Mouse (Mus musculus): ENCODE results near the gene Olfr62. TPM values are rescaled to one million over a fixed set of nuclear protein-coding genes. Genes with fewer than 3 reads are reported as not detected.

The Olfr62 gene
- not detected in 2 replicates for polyA plus RNA-seq (2015; fragmentation: Nextera tagmentation; extraction: Ambion mirVana)

DNA sequence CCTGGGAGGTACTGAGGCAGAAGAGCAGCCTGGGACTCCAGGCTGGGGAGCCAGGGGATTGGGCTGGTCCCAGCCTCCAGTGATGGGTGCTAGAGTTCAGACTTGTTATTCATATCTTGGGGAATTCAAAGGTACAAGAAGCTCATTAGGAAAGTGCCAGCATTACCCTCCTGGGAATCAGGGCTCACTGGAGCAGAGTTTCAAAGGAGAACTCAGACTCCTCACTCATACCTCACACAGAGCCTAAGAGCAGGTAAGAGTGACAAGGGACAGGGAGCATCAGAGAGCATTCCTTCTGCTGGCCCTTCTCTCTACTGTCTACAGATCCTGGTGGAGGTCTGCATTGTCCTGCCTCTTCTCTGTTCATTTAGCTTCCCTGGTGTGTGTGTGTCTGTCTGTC is at the start of gene Olfr62:
Olfr62 (plus strand) TSS at position 301 of the 400 bp plus-strand sequence.
- no peaks in the 10 kb centered on the region for H3K27me3 ChIP-seq
- no peak for ATAC-seq (ENCODE audit: low read depth)
- H3K9ac ChIP-seq = no peak within 1 kb of the TSS
- H3K4me1 ChIP-seq (replicated peaks) = no peaks in the 10 kb centered on the region
- no peaks in the 10 kb centered on the region for H3K9me3 ChIP-seq
- no peak within 1 kb of the TSS for H3K4me3 ChIP-seq
- no peak within 1 kb of the TSS for H3K4me2 ChIP-seq
- H3K27ac ChIP-seq (replicated peaks) = no peak within 1 kb of the TSS
- H3K36me3 ChIP-seq = no peaks in the 10 kb centered on the region

GRCm38 (mm10) chr4:118609836-118610235 is 48.9 kb upstream of the Olfr62 start:
- H3K4me1 ChIP-seq (replicated peaks) = no peaks in the 10 kb centered on the region
- no peak for ATAC-seq (ENCODE audit: low read depth)
- 79% methylated on average over 3 of the region's 3 CpGs for WGBS
- peaks cover 6% of the 10 kb centered on the region; the same call in 1 of the 2 replicates for H3K27me3 ChIP-seq
- H3K4me2 ChIP-seq = no peak overlapping the region
- no peaks in the 10 kb centered on the region for H3K36me3 ChIP-seq
- H3K27ac ChIP-seq (replicated peaks) = no peak overlapping the region
- H3K4me3 ChIP-seq = no peak overlapping the region
- H3K9ac ChIP-seq = no peak overlapping the region
- H3K9me3 ChIP-seq = no peaks in the 10 kb centered on the region

DNA sequence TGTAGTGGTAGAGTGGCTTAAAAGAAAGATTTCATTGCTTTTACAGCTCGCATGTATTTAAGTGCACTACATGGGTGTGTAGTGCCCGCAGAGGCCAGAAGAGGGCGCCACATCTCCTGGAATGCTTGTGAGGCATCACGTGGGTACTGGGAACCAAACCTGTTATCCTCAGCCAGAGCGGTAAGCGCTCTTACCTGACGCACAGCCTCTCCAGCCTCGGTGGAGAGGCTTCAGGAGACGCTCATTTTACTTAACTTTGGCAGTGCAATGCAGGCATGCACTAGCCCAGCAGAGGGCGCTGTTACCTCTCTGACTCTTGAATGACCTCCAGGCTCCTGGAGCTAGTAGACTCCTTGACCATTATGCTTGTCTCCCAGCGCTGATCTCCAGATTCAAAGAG is 46.1 kb upstream of the Olfr62 start:
- no peak overlapping the region for H3K27ac ChIP-seq (replicated peaks)
- H3K9ac ChIP-seq = no peak overlapping the region
- H3K4me1 ChIP-seq (replicated peaks) = no peaks in the 10 kb centered on the region
- H3K4me3 ChIP-seq = no peak overlapping the region
- H3K27me3 ChIP-seq = peaks cover 10% of the 10 kb centered on the region; the same call in 1 of the 2 replicates
- H3K36me3 ChIP-seq = no peaks in the 10 kb centered on the region
- 25% methylated on average over 11 of the region's 11 CpGs for whole genome bisulfite sequencing
- ATAC-seq (ENCODE audit: low read depth) = no peak
- no peak overlapping the region for H3K4me2 ChIP-seq
- H3K9me3 ChIP-seq = peaks cover 4% of the 10 kb centered on the region; the same call in 1 of the 2 replicates

GRCm38 (mm10) chr4:118615412-118615811 is 43.3 kb upstream of the Olfr62 start:
- Histone ChIP-seq H3K4me1 (replicated peaks) (no peaks in the 10 kb centered on the region), H3K4me3 (no peak overlapping the region), H3K27me3 (0 out of 2 replicates have a peak, but pooled peaks cover 4% of the 10 kb centered on the region), H3K9me3 (peaks cover 8% of the 10 kb centered on the region; the same call in 1 of the 2 replicates), H3K9ac (no peak overlapping the region), H3K27ac (replicated peaks) (no peak overlapping the region), H3K36me3 (no peaks in the 10 kb centered on the region; the same call in 1 of the 2 replicates), H3K4me2 (no peak overlapping the region)
- WGBS = 78% methylated on average over 11 of the region's 11 CpGs
- no peak for ATAC-seq (ENCODE audit: low read depth)

DNA sequence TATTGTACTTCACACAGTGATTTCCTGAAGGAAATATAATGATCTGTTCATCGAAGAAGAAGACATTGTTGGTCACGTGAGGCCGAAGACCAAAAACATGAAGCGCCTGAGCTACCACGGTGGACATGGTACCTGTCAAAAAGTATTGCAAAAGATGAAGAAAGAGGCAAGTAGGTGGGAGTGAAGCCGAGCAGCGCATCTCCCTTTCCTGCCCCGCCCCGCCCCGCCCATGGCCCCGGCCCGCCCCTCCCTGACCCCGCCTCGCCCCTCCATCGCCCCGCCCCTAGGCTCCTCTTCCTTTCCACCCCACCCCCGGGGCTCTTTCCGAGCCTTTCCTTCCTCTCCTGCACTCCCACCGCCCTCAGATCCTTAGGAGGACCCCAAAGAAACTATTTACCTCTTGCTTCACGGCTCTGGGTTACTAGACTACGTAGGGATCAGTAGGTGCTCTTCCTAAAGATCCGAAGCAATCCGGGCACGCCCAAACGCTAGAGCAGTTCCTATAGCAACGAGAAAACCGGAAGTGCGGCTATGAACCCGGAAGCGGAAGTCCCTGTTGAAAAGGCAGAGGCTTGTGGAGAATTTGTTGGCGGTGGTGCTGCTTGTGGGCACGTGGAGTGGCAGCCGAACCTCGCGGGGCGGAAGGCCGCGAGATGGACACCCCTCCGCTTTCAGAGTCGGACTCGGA is 38.3 kb upstream of the Olfr62 start, which contains the start of the genes Cfap57 and Ebna1bp2:
Cfap57 (minus strand) TSS at position 499 of the 688 bp plus-strand sequence.
Ebna1bp2 (plus strand) TSS at position 521 of the 688 bp plus-strand sequence.
- Histone ChIP-seq H3K9me3 (peaks cover 8% of the 10 kb centered on the region; the same call in 1 of the 2 replicates), H3K27me3 (0 out of 2 replicates have a peak, but pooled peaks cover 4% of the 10 kb centered on the region), H3K4me3 (peak within 1 kb of the TSS; percentile 86), H3K9ac (peak within 1 kb of the TSS; percentile 83), H3K36me3 (peaks cover 28% of the 10 kb centered on the region), H3K27ac (replicated peaks) (no peak within 1 kb of the TSS), H3K4me2 (peak within 1 kb of the TSS; percentile 99), H3K4me1 (replicated peaks) (peaks cover 12% of the 10 kb centered on the region)
- peak; percentile 94 for ATAC-seq (ENCODE audit: low read depth)
- under 1% methylated on average over 40 of the region's 41 CpGs for WGBS

DNA sequence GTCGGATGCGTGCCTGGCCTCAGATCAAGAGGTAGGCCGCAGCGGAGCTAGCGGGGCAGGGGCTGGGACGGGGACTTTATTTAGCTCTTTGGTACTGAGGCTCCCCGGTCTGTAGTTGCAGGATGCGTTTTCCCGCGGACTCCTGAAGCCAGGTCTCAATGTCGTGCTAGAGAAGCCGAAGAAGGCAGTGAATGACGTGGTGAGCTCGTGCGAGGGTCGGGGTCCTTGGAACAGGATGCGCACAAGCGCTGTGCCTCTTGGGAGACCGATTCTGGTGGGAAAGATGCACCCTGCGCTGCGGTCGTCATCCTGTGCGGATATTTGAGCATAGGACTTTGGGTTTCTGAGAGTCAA is 37.8 kb upstream of the Olfr62 start:
- peak; percentile 63 for ATAC-seq (ENCODE audit: low read depth)
- peak overlapping the region; percentile 83 for H3K9ac ChIP-seq

DNA sequence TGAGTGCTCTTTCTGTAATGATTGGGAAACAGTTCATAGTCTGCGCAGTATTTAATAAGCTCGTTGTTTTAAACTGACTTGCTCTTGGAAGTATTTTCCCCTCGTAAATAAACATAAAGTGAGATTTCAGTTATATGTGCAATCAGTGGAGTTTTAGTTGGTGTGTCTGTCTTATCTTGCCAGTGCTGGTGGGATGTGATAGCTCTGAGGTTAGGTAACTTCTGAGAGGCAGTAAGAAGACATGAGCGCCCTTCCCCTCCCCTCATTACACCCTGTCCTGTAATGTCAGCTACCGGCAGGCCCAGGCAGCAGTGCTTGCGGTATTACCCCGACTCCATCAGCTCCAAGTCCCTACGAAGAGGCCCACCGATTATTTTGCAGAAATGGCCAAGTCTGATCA is 37.0 kb upstream of the Olfr62 start:
- H3K4me1 ChIP-seq (replicated peaks) = peaks cover 12% of the 10 kb centered on the region
- peak overlapping the region; percentile 99 for H3K4me2 ChIP-seq
- no peaks in the 10 kb centered on the region for H3K27me3 ChIP-seq
- WGBS = 87% methylated on average over 9 of the region's 9 CpGs
- H3K27ac ChIP-seq (replicated peaks) = no peak overlapping the region
- peak overlapping the region; percentile 83 for H3K9ac ChIP-seq
- H3K9me3 ChIP-seq = peaks cover 8% of the 10 kb centered on the region; the same call in 1 of the 2 replicates
- peaks cover 41% of the 10 kb centered on the region for H3K36me3 ChIP-seq
- peak overlapping the region; percentile 86 for H3K4me3 ChIP-seq
- ATAC-seq (ENCODE audit: low read depth) = no peak

More for the DNA sequence above, 37.8 kb upstream of the Olfr62 start:
- Histone ChIP-seq H3K4me1 (replicated peaks) (peaks cover 12% of the 10 kb centered on the region), H3K9me3 (peaks cover 8% of the 10 kb centered on the region; the same call in 1 of the 2 replicates), H3K27me3 (0 out of 2 replicates have a peak, but pooled peaks cover 4% of the 10 kb centered on the region), H3K4me2 (peak overlapping the region; percentile 99), H3K27ac (replicated peaks) (no peak overlapping the region), H3K4me3 (peak overlapping the region; percentile 86), H3K36me3 (peaks cover 33% of the 10 kb centered on the region)
- 0% methylated on average over 23 of the region's 23 CpGs for WGBS

DNA sequence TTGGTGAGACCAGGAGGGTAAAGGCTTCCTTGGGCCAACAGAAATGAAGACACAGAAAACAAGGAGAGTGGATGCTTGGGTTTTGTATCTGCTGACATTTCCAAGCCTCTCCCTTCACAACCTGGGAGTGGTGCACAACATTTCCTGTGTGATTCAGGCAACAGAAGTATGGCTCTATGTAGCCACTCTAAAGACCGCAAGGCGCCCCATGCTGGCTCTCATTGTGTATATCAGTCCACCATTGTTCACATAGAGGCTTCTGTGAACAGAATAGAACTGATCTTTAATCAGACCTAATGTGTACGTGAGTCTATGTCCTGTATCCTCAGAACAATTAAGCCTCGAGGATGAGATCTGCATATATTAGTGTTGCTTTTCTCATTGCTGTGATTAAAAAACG is 28.5 kb upstream of the Olfr62 start:
- no peak overlapping the region for H3K4me3 ChIP-seq
- 82% methylated on average over 5 of the region's 5 CpGs for WGBS

DNA sequence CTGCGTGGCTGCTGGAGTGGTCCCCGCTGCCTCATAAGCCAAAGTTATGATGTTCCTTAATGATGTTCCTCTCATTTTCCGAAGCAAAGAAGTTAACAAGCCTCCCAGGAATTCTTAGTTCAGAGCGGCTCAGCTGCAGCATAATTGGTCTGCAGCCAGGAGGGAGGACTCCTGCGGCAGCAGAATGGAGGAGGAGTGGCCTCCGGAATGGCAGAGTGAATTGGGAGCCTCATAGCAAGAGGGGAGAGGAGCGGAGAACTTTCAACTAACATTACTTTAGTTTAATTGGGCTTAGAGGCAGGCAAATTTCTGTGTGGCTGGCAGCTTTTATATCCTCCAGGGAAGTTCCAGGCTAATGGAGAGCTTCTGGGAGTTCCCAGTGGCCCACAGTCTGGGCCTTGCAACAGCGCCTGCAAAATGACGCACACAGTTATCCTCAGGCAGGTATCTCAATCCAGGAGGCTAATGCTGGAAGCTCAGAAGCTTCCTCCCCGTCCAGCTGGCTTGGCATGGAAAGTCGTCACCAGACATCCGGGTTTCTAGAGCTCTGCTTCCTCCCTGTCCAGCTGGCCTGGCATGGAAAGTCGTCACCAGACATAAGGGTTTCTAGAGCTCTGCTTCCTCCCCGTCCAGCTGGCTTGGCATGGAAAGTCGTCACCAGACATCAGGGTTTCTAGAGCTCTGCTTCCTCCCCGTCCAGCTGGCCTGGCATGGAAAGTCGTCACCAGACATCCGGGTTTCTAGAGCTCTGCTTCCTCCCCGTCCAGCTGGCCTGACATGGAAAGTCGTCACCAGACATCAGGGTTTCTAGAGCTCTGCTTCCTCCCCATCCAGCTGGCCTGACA is 16.2 kb upstream of the Olfr62 start:
- H3K27me3 ChIP-seq = peaks cover 4% of the 10 kb centered on the region; the same call in 1 of the 2 replicates
- no peaks in the 10 kb centered on the region for H3K9me3 ChIP-seq
- ATAC-seq (ENCODE audit: low read depth) = peak; percentile 65
- WGBS = 39% methylated on average over 20 of the region's 20 CpGs
- peak overlapping the region; percentile 11; the same call in 1 of the 2 replicates for H3K4me2 ChIP-seq
- H3K36me3 ChIP-seq = no peaks in the 10 kb centered on the region
- peaks cover 13% of the 10 kb centered on the region; the same call in 1 of the 2 replicates for H3K4me1 ChIP-seq (replicated peaks)
- H3K9ac ChIP-seq = no peak overlapping the region
- H3K4me3 ChIP-seq = no peak overlapping the region
- no peak overlapping the region for H3K27ac ChIP-seq (replicated peaks)

More for the DNA sequence above, 28.5 kb upstream of the Olfr62 start:
- Histone ChIP-seq H3K4me1 (replicated peaks) (no peaks in the 10 kb centered on the region), H3K9me3 (no peaks in the 10 kb centered on the region), H3K27me3 (no peaks in the 10 kb centered on the region), H3K4me2 (no peak overlapping the region), H3K9ac (no peak overlapping the region), H3K36me3 (peaks cover 77% of the 10 kb centered on the region), H3K27ac (replicated peaks) (no peak overlapping the region)
- ATAC-seq (ENCODE audit: low read depth) = no peak

GRCm38 (mm10) chr4:118645234-118645633 is 13.5 kb upstream of the Olfr62 start:
- Histone ChIP-seq H3K27ac (replicated peaks) (no peak overlapping the region), H3K4me2 (no peak overlapping the region), H3K4me1 (replicated peaks) (peaks cover 13% of the 10 kb centered on the region; the same call in 1 of the 2 replicates), H3K9me3 (no peaks in the 10 kb centered on the region), H3K36me3 (no peaks in the 10 kb centered on the region), H3K4me3 (no peak overlapping the region), H3K27me3 (peaks cover 3% of the 10 kb centered on the region; the same call in 1 of the 2 replicates), H3K9ac (no peak overlapping the region)
- WGBS = 16% methylated on average over 2 of the region's 2 CpGs
- ATAC-seq (ENCODE audit: low read depth) = no peak

DNA sequence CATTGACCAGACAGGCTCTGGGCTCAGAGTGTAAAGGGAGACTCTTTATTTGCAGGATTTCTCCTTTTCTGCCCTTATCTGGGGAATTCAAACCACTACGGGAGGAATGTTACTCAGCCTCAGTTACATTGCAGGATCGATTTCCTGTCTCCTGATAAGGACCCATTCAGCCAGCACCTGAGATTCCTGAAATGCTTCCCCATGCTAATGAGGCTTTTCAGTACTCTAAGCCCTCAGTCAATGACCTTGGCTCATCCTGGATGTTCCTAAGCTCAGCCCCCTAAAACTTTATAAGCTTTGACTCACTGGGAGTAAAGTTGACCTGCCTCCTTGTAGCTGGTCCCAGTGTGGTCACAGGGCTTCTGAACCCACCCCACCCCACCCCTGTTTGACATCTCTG is 28.3 kb downstream of the Olfr62 start:
- Histone ChIP-seq H3K27ac (replicated peaks) (no peak overlapping the region), H3K9me3 (no peaks in the 10 kb centered on the region), H3K27me3 (no peaks in the 10 kb centered on the region), H3K9ac (no peak overlapping the region), H3K4me1 (replicated peaks) (no peaks in the 10 kb centered on the region), H3K4me3 (no peak overlapping the region), H3K4me2 (no peak overlapping the region), H3K36me3 (no peaks in the 10 kb centered on the region)
- 73% methylated on average over 2 of the region's 2 CpGs for WGBS
- ATAC-seq (ENCODE audit: low read depth) = no peak

Measured in neural tube, embryonic 13.5 days (tissue).